Mouse (Mus musculus) kidney, adult 2 months (tissue): Measurements from ENCODE around the gene Epha2.

Experiments
- CTCF ChIP-seq: fragments of 200-500 bp; conservative IDR thresholded peaks from 2 replicates; pipeline ENCODE4 v1.5.1; 2011; ENCODE audit warnings: low read depth, mild to moderate bottlenecking, control low read depth, low read length, moderate library complexity, mixed read lengths; ENCODE audit not compliant: insufficient read depth, insufficient read length
- POLR2A ChIP-seq: fragments of 200-500 bp; IDR thresholded peaks from one replicate; pipeline ENCODE4 v1.6.1; 2011; ENCODE audit warnings: low read depth, low read length, control low read depth

- TF ChIP-seq POLR2A: no peak
- TF ChIP-seq CTCF: no peak
These were observed 9.3 kb upstream of the Epha2 start for GRCm38 (mm10) chr4:141291571-141292375.
